Mouse (Mus musculus) naive thymus-derived CD4-positive, alpha-beta T cell, adult 2 months (primary cell): ENCODE data around the gene Grik1.

Source experiments
- DNase-seq: peaks from one replicate; pipeline ENCODE4 v3.0.0-alpha.2; 2011; ENCODE audit warnings: low read depth

Gene Grik1

GRCm38 (mm10) chr16:88142136-88142535 is 147.9 kb downstream of the Grik1 start:
- DNase-seq = no peak

GRCm38 (mm10) chr16:88141594-88141993 is 148.5 kb downstream of the Grik1 start:
- no peak for DNase-seq

GRCm38 (mm10) chr16:88138913-88139312 is 151.2 kb downstream of the Grik1 start:
- DNase-seq = no peak

GRCm38 (mm10) chr16:88132919-88133318 is 157.1 kb downstream of the Grik1 start:
- no peak for DNase-seq

- DNase-seq = no peak
These were observed 159.0 kb downstream of the Grik1 start for GRCm38 (mm10) chr16:88131103-88131502.

GRCm38 (mm10) chr16:88125098-88125497 is 165.0 kb downstream of the Grik1 start:
- DNase-seq = no peak

GRCm38 (mm10) chr16:88112551-88113138 is 177.4 kb downstream of the Grik1 start:
- DNase-seq = no peak

GRCm38 (mm10) chr16:88111459-88111858 is 178.6 kb downstream of the Grik1 start:
- DNase-seq = no peak

GRCm38 (mm10) chr16:88094206-88094789 is 195.8 kb downstream of the Grik1 start:
- DNase-seq = no peak

GRCm38 (mm10) chr16:88087280-88087679 is 202.8 kb downstream of the Grik1 start:
- DNase-seq = no peak

GRCm38 (mm10) chr16:88074716-88075115 is 215.3 kb downstream of the Grik1 start:
- DNase-seq = no peak

- DNase-seq = no peak
These were observed 229.1 kb downstream of the Grik1 start for GRCm38 (mm10) chr16:88060936-88061335.

GRCm38 (mm10) chr16:88048121-88048520 is 241.9 kb downstream of the Grik1 start:
- no peak for DNase-seq

GRCm38 (mm10) chr16:88044321-88044720 is 245.7 kb downstream of the Grik1 start:
- DNase-seq = no peak

GRCm38 (mm10) chr16:88042458-88042857 is 247.6 kb downstream of the Grik1 start:
- DNase-seq = no peak

GRCm38 (mm10) chr16:88038503-88039091 is 251.5 kb downstream of the Grik1 start:
- DNase-seq = no peak

- no peak for DNase-seq
These were observed 301.3 kb downstream of the Grik1 start for GRCm38 (mm10) chr16:87988805-87989204.

GRCm38 (mm10) chr16:87984201-87984870 is 305.7 kb downstream of the Grik1 start:
- no peak for DNase-seq

- no peak for DNase-seq
These were observed 316.0 kb downstream of the Grik1 start for GRCm38 (mm10) chr16:87974076-87974443.

- no peak for DNase-seq
These were observed 316.5 kb downstream of the Grik1 start for GRCm38 (mm10) chr16:87973394-87974075.

- DNase-seq = no peak
These were observed 318.2 kb downstream of the Grik1 start for GRCm38 (mm10) chr16:87971911-87972310.

- DNase-seq = no peak
These were observed 320.1 kb downstream of the Grik1 start for GRCm38 (mm10) chr16:87969936-87970335.

- DNase-seq = no peak
These were observed 328.6 kb downstream of the Grik1 start for GRCm38 (mm10) chr16:87961419-87961818.
